Mouse (Mus musculus) midbrain, embryonic 11.5 days (tissue): Measurements from ENCODE around the gene Mfsd5. TPM values are rescaled to one million over a fixed set of nuclear protein-coding genes. Genes with fewer than 3 reads are reported as not detected.

Experiments used
- ATAC-seq: fragments of 200-750 bp; cut with Nextera tagmentation; 2 replicates; pipeline ENCODE4 v1.8.0; 2017; ENCODE audit warnings: moderate TSS enrichment, moderate library complexity; ENCODE audit not compliant: low FRiP score
- DNase-seq: peaks from one replicate; pipeline ENCODE4 v3.0.0; 2015; ENCODE audit warnings: low spot score; ENCODE audit errors: missing footprints
- H3K27ac ChIP-seq: fragments of 300-500 bp; sonication (generic); 2 replicates; pipeline ENCODE4 v1.5.1; 2014; ENCODE audit warnings: low read depth, low read length
- H3K27me3 ChIP-seq: fragments of 300-500 bp; sonication (generic); 2 replicates; pipeline ENCODE4 v1.6.1; 2014; ENCODE audit warnings: mild to moderate bottlenecking, low read length, moderate library complexity, mixed read lengths; ENCODE audit not compliant: control insufficient read depth, insufficient read depth
- H3K36me3 ChIP-seq: fragments of 300-500 bp; sonication (generic); 2 replicates; pipeline ENCODE4 v1.6.1; 2014; ENCODE audit warnings: mild to moderate bottlenecking, low read length, moderate library complexity, mixed read lengths; ENCODE audit not compliant: control insufficient read depth, insufficient read depth
- H3K4me1 ChIP-seq: fragments of 300-500 bp; sonication (generic); 2 replicates; pipeline ENCODE4 v1.6.1; 2014; ENCODE audit warnings: low read length; ENCODE audit not compliant: control insufficient read depth, insufficient read depth
- H3K4me2 ChIP-seq: fragments of 300-500 bp; sonication (generic); 2 replicates; pipeline ENCODE4 v1.6.1; 2014; ENCODE audit warnings: mild to moderate bottlenecking, moderate library complexity
- H3K4me3 ChIP-seq: fragments of 300-500 bp; sonication (generic); 2 replicates; pipeline ENCODE4 v1.5.1; 2014; ENCODE audit warnings: low read depth, low read length
- H3K9ac ChIP-seq: fragments of 300-500 bp; sonication (generic); 2 replicates; pipeline ENCODE4 v1.6.1; 2014; ENCODE audit warnings: low read length
- H3K9me3 ChIP-seq: fragments of 300-500 bp; sonication (generic); 2 replicates; pipeline ENCODE4 v1.6.1; 2016; ENCODE audit warnings: low read length; ENCODE audit not compliant: control insufficient read depth
- WGBS: fragments of 180-500 bp; shearing (Covaris S2); extraction: QIAGEN DNeasy Blood & Tissue Kit; methylation state at CpG from one replicate; pipeline ENCODE4 v1.1.7; 2014; 5-methylcytosine and 5-hydroxymethylcytosine counted together
- polyA plus RNA-seq: library from polyadenylated mRNA; unstranded; fragments of >200 nt; fragmentation: Nextera tagmentation; extraction: Ambion mirVana; gene quantifications from 2 replicates; pipeline ENCODE4 v1.2.1, GENCODE M21; 2014

Gene Mfsd5
- polyA plus RNA-seq: 50.8 and 53.0 TPM in 2 replicates

- H3K36me3 ChIP-seq: peaks cover 10% of the 10 kb centered on the region
- H3K9ac ChIP-seq: peak within 1 kb of the TSS; percentile 80
- DNase-seq: peak; percentile 99
- H3K27ac ChIP-seq: peak within 1 kb of the TSS; percentile 75
- peak; percentile 98 for ATAC-seq
- no peaks in the 10 kb centered on the region for H3K9me3 ChIP-seq
- H3K4me1 ChIP-seq: peaks cover 11% of the 10 kb centered on the region
- WGBS: under 1% methylated on average over 61 of the region's 65 CpGs
- H3K27me3 ChIP-seq: no peaks in the 10 kb centered on the region
- H3K4me3 ChIP-seq: peak within 1 kb of the TSS; percentile 91
- H3K4me2 ChIP-seq: peak within 1 kb of the TSS; percentile 92
Observed at GRCm38 (mm10) chr15:102279092-102279782, at the start of gene Mfsd5. TSS of gene Mfsd5 (plus strand) at chr15:102279454.

- no peak for ATAC-seq
- H3K9ac ChIP-seq: no peak overlapping the region
- 88% methylated on average over 17 of the region's 17 CpGs for WGBS
Observed at GRCm38 (mm10) chr15:102230408-102231321, 48.6 kb upstream of the Mfsd5 start.

DNA sequence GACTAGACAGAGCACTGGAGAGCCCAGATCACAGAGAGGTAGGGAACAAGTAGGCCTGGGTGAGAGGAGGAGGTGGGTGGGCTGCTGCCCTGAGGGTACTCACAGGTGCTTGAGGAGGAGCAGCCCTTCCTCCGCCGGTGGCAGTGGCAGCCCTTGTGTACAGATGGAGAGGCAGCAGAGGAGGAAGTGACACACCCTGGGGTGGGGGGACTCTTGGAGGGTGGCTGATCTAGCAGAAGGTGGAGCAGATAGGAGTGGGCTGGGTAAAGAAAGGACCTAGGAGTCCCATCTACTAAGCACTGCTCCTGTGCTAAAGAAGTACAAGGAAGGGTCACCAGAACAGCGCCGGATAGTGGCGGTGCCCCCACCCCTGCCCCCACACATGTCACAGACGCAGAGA lies 47.5 kb upstream of the Mfsd5 start, which contains the start of gene Itgb7:
Itgb7 (minus strand) TSS at position 197 of the 400 bp plus-strand sequence.
- 58% methylated on average over 6 of the region's 6 CpGs for WGBS
- no peaks in the 10 kb centered on the region for H3K9me3 ChIP-seq
- no peaks in the 10 kb centered on the region for H3K36me3 ChIP-seq
- no peak within 1 kb of the TSS for H3K4me2 ChIP-seq
- peaks cover 13% of the 10 kb centered on the region for H3K4me1 ChIP-seq
- DNase-seq (no peak), ATAC-seq (no peak)
- no peak within 1 kb of the TSS for H3K27ac ChIP-seq
- H3K27me3 ChIP-seq: no peaks in the 10 kb centered on the region
- H3K4me3 ChIP-seq: no peak within 1 kb of the TSS
- H3K9ac ChIP-seq: no peak within 1 kb of the TSS

More at GRCm38 (mm10) chr15:102230408-102231321, 48.6 kb upstream of the Mfsd5 start:
- H3K27ac ChIP-seq: no peak overlapping the region
- H3K36me3 ChIP-seq: no peaks in the 10 kb centered on the region
- H3K9me3 ChIP-seq: no peaks in the 10 kb centered on the region
- H3K27me3 ChIP-seq: no peaks in the 10 kb centered on the region
- no peak for DNase-seq
- H3K4me3 ChIP-seq: no peak overlapping the region
- peaks cover 10% of the 10 kb centered on the region for H3K4me1 ChIP-seq
- no peak overlapping the region for H3K4me2 ChIP-seq

DNA sequence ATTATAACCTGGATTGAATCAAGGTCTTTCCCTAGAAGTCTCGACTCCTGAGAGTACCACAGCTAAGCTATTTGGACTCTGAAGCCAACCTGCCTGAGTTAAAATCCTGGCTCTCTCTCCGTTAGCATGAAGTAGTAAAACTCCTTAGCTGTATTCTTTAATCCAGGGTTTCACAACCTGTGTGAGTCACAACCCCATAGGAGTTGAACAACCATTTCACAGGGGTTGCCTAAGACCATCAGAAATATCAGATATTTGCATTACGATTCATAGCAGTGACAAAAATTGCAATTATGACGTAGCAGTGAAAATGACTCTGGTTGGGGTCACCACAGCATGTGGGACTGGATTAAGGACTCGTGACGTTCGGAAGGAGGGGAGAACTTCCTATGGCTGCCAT lies 46.5 kb upstream of the Mfsd5 start:
- DNase-seq (no peak), ATAC-seq (no peak)
- Histone ChIP-seq H3K4me1 (peaks cover 13% of the 10 kb centered on the region), H3K27me3 (no peaks in the 10 kb centered on the region), H3K36me3 (no peaks in the 10 kb centered on the region), H3K9ac (no peak overlapping the region), H3K4me3 (no peak overlapping the region), H3K4me2 (no peak overlapping the region), H3K27ac (no peak overlapping the region), H3K9me3 (no peaks in the 10 kb centered on the region)
- 90% methylated on average over 7 of the region's 7 CpGs for WGBS

GRCm38 (mm10) chr15:102233896-102234295 lies 45.4 kb upstream of the Mfsd5 start:
- H3K27ac ChIP-seq: no peak overlapping the region
- 11% methylated on average over 2 of the region's 2 CpGs for WGBS
- H3K4me3 ChIP-seq: no peak overlapping the region
- DNase-seq (no peak), ATAC-seq (no peak)
- H3K9me3 ChIP-seq: no peaks in the 10 kb centered on the region
- no peak overlapping the region for H3K4me2 ChIP-seq
- H3K36me3 ChIP-seq: no peaks in the 10 kb centered on the region
- H3K27me3 ChIP-seq: no peaks in the 10 kb centered on the region
- H3K4me1 ChIP-seq: peaks cover 13% of the 10 kb centered on the region
- H3K9ac ChIP-seq: no peak overlapping the region

DNA sequence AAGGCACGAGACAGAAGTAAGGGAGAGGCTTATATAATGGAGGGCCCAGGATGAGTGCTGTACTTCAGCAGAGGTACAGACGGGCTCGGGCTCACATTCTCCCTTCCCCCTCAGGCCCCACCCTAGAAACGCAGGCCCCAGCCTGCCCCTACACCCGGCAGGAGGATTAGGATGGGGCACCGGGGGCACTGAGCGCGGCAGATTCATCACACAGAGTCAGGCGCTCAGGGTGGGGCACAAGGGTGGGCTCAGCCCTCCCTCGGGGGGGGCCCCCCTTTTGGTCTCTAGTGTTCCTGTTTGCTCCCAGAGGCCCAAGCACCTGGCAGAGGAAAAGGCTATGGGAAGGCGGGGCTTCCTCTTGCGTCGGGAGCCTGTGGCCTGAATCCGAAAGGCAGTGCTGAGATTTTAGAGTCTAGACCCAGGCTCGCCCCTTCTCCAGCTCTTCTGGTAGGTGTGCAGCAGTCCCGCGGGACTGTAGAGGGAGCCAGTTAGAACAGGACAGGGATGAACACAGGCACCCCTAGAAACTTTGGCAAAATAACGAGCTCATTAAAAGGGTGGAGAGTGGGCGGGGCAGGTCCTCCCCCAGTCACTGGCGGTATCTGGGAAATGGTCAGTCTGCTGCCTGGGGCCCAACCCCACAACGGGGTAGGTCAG lies 43.8 kb upstream of the Mfsd5 start:
- Histone ChIP-seq H3K4me1 (peaks cover 13% of the 10 kb centered on the region), H3K4me2 (peak overlapping the region; percentile 33), H3K36me3 (no peaks in the 10 kb centered on the region), H3K27ac (no peak overlapping the region), H3K9ac (peak overlapping the region; percentile 58), H3K9me3 (no peaks in the 10 kb centered on the region), H3K27me3 (no peaks in the 10 kb centered on the region), H3K4me3 (no peak overlapping the region)
- 22% methylated on average over 21 of the region's 21 CpGs for WGBS
- ATAC-seq: peak; percentile 49
- DNase-seq: no peak

DNA sequence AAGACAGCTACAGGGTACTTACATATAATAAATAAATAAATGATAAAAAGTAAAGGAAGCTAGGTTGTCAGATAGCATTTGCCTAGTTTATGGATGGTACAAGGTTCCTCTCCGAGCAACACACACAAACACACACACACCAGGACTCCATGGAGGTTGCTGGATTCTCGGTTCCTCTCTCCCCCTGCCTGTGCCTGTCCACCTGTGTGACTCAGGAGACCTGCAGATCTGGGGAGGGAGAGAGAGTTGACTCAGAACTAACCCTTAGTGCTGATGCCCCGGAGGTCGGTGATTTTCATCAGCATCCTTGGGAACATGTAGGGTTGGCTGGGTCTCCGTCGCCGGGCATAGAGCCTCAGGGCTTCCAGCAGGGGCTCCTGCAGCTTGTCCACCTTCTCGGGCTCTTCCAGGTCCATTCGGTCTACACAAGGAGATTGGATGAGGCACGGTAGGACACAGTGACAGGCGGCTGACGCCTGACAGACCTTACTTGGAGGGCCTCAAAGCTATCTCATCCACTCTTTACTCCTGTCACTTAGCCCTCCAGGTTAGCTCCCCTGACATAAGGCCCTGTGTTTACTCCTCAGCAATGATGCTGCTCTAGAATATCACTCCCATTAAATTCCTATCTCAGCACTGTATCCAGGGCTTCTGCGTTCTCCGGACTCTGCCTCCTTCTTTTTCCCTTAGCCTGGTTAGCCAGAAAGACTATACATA lies 40.6 kb upstream of the Mfsd5 start:
- DNase-seq (no peak), ATAC-seq (no peak)
- no peak overlapping the region for H3K9ac ChIP-seq
- H3K4me1 ChIP-seq: peaks cover 17% of the 10 kb centered on the region
- no peaks in the 10 kb centered on the region for H3K9me3 ChIP-seq
- peaks cover 14% of the 10 kb centered on the region for H3K27me3 ChIP-seq
- H3K4me2 ChIP-seq: no peak overlapping the region
- H3K36me3 ChIP-seq: no peaks in the 10 kb centered on the region
- no peak overlapping the region for H3K4me3 ChIP-seq
- no peak overlapping the region for H3K27ac ChIP-seq
- 86% methylated on average over 14 of the region's 14 CpGs for WGBS

- Histone ChIP-seq H3K36me3 (no peaks in the 10 kb centered on the region), H3K4me1 (peaks cover 16% of the 10 kb centered on the region), H3K9me3 (no peaks in the 10 kb centered on the region), H3K27ac (no peak overlapping the region), H3K4me3 (no peak overlapping the region), H3K4me2 (no peak overlapping the region), H3K27me3 (peaks cover 19% of the 10 kb centered on the region), H3K9ac (no peak overlapping the region)
- WGBS: 14% methylated on average over 9 of the region's 9 CpGs
- DNase-seq (peak; percentile 98), ATAC-seq (peak; percentile 75)
Observed at GRCm38 (mm10) chr15:102239260-102239590, 40.0 kb upstream of the Mfsd5 start.
